Mouse (Mus musculus): ENCODE measurements at regions not wholly inside any gene's neighbourhood (a gene's known extent, or its start where the extent isn't known, plus 50 kb on each side); places are given as distances from the start of the nearest gene placed in this dataset.

DNA sequence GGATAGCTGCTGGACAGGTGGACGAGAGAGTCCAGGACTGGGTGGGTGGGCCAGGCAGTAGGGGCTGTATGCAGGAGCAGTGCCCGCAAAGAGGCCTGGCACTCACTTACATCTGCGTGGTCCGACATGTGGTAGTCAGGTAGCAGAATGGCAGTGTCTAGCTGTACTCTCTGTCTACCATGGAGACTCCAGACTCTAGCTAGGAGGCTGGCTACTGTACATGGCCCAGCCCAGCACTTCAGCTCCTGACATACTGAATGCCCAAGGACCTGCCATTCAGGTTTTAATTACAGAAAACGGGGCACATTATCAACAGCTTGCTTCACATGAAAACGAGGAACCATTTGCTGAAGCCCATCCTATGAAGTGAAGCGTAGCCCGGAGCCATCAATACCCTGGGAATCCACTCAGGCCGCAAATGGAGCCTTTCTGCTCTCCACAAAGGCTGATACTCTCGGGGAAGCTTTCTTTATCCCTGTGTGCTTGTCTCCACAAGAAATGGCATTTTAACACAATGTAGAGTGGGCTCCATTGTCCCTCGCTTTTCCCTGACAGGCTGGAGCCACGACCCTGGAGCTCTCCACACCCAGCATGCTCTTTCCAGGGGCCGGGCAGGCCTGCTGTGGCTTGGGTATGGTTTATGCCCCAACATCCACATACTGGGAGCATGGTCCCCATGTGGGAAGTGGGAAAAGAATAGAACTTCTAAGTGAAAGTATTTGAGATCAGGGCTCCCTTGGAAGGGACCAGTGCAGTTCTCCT, 110.6 kb upstream of the A530016L24Rik start:
- no peak for DNase-seq (ENCODE audit: low spot score)

DNA sequence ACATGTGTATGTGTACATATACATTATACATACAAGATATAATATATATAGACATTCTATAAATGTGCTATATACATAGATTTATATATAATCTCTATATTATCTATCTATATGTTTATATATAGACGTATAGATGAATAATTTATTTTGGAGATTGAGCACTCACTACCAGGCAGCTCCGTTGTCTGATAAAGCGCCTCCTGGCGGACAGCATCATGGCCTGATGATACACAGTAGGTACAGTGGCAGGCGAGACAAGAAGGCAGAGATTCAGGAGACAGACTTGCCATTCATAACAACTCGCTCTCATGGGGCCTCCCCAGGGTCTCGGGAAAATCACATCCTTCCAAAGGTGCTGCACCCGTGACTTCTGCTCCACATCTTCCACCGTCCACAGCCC, 101.4 kb upstream of the A530016L24Rik start:
- no peak for DNase-seq (ENCODE audit: low spot score)

DNA sequence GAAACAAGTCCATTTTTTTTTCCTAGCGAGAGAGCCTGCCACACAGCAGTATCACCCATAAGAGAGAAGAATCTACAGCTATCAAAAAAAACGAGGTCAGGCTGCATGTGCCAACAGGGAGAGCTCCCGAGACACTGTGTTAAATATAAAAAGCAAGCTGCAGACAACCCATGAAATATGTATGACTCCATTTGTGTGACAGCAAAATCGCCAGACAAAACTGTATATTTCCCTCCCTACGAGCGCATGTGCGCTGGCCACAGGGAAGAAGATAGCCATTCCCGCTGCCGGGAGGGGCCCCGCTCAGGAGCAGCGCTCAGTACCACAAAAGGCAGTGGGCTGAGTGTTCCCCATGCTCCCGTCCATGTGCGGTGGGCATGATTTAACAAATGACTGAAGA, 93.3 kb upstream of the A530016L24Rik start:
- no peak for DNase-seq (ENCODE audit: low spot score)

DNA sequence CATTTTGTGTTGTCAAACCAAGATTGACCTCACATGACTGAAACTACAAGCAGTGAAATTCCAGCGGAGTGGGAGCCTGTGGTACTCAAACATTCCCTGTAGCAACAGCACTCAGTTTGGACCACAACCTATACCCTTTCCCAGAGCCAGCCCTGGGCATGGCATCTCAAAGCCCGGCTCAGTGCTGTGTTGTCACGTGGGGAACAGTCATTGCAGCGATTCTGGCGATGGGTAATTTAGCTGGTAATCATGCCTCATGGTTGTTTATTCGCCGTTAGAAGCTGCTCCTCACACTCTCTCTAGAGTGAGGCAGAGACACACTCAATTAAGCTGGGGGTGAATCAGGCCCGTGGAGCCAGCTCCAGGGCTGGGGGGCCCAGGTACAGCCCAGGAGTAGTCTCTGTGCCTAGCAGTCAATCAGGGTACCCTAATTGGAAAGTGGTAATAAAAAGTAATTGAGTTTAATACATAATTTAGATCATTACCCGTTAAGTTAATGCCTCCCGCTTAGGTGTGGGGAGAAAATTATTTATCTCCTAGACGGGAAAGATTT, 85.5 kb upstream of the A530016L24Rik start:
- DNase-seq (ENCODE audit: low spot score) = no peak

DNA sequence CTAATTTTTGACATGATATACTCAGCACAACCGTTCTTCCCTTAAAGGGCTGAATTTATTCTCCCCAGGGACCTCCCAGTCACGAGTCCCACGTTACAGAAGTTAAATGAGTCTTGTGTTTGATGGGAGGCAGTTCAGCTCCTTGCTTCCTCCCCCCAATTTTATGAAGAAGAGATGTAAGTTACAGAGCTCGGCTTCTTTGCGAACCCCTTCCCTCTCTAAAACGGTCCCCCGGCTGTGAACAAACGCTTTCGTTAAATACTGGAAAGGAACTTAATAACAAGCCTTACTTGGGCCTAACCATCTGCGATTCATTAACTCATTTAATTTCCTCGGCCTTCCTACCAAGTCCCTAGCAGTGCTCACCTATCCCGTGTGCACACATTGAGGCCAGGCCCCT, 84.9 kb upstream of the A530016L24Rik start:
- DNase-seq (ENCODE audit: low spot score) = no peak

DNA sequence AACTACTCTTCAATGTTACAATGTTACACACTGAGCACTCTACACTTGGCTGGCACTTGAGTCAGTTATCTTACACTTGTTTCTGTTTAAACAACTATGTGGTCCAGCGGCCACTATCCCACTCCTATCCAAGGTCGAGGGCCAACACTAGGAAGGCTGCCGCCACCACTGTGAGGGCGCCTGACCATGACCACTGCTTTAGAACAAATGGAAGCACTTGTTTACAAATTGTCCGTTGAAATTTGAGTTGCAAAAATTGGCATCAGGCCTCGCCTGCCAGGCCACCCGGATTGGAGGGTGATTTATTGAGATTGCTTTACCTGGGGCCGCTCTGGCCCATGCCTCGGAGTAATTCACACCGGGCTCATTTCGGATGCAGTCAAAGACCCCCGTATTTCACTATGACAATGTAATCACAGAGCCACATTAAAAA, 83.5 kb upstream of the A530016L24Rik start:
- DNase-seq (ENCODE audit: low spot score) = no peak

DNA sequence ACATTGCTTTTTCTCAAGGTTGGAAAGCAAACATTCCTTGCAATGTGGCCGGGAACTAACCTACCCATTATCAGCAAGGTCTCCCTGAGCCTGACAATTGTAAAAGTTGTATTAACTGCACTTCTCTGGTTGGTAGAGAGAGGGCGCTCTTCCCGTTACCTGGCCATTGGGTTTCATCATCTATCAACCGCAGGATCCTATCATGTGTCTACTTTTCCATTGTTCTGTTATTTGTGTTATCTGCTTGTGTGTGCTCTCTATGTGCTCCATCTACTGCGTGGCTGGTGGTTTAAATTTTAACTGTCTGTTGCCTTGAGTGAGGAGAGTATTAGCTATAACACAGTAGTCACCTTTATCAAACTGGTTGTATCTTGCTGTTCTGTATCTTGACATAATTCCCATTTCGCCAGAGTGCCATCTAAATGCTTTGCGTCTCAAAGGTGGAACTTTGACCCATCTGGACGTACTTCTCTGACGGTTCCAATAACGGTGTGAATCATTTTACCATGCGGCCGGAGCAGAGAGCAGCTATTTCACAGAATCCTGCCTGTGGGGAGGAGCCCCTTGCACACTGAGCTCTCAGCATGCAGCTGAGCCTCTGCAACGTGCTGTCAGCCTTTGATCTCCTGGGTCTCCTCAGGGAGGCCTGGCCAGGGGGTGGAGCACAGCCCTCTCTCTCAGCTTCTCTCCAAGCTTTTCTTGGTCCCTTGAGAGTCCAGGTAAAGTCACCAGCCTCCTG, 77.5 kb upstream of the A530016L24Rik start:
- DNase-seq (ENCODE audit: low spot score) = no peak

DNA sequence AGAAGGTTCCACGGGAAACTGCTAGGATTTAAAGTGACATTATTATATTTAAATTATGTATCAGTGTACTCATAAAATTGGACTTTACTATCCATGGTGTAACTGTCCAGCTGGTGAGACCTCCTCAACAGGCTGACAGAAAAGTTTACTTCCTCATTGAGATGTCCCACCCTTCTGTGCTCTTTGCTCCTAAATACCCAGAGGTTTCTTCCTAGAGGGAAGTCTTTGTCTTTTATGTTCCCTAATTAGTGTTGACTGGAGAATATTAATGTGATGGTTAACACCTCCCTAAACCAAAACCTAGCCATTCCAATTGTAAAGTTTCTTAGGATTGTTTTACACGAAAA, 76.9 kb upstream of the A530016L24Rik start:
- no peak for DNase-seq (ENCODE audit: low spot score)

DNA sequence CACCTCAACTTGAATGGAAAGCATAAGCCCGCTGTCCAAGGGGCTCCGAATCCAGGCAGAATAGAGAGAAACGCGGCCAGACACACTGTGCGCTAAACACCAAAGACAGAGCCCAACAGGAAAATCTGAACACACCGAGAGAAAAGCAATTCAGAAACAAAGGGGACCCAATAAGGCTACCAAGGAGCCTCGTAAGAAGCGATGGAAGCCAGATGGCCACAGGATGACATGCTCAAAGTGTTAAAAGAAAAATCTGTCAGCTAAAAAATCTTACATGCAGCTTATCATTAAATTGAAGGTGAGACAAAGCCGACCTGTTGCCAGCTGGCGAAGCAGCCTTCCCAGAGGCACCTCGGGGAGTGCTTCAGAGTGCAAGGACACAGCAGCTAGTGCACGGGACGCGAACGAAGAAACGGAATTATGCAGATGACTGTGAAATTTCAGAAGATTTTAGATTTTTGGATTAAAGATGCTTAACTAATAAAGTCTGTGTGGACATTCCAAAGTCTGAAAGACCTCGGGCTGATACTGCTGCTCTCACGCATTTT, 73.2 kb upstream of the A530016L24Rik start:
- no peak for DNase-seq (ENCODE audit: low spot score)

DNA sequence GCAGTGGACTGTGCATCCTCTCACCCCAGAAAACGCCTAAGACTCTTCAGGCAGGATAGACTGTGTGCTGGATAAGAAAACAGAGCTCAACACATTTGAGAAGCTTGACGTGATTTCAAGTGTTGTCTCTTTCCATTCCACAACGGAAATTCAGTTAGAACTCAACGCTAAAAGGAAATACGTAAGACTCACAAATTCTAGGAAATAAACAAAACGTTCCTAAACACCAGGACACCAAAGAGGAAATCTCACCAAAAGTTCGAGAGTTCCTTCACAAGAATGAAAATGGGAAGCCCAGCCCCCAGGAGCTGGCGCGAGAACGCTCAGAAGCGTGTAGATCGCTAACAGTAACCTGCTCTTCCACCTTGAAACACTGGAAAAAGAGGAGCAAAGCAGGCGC, 72.7 kb upstream of the A530016L24Rik start:
- DNase-seq (ENCODE audit: low spot score) = no peak

DNA sequence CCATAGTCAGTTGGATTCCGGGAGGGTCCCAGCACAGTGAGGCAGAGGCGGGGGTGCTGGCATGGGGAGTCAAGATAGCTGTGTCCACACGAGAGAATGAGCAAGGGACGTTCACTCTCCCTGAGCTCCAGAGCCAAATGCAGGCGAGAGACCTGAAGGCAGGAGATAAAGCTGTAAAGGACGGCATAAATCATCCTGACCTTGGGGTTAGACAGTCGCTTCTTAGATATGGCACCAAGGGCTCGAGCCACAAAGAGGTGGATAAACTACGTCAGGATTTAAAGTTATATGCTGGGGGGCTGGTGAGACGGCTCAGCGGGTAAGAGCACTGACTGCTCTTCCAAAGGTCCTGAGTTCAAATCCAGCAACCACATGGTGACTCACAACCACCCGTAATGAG, 70.6 kb upstream of the A530016L24Rik start:
- DNase-seq (ENCODE audit: low spot score) = no peak

DNA sequence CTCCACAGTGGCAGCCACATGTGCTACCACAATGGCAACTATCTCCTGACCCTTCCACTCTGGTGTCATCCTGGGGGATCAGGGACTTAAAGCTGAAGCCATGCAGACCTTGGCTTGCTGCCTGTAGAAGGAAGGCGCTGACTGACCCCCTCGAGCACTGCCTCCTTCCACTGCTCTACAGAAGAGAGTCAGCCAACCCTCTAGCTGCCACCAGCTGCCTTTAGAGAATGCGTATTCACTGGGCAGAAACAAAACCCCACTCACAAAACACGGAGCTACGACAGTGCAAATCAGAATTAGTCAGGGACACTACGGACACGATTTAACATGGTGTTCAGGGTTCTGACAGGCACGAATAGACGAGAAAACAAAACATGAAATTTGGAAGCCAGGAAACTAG, 67.1 kb upstream of the A530016L24Rik start:
- no peak for DNase-seq (ENCODE audit: low spot score)

DNA sequence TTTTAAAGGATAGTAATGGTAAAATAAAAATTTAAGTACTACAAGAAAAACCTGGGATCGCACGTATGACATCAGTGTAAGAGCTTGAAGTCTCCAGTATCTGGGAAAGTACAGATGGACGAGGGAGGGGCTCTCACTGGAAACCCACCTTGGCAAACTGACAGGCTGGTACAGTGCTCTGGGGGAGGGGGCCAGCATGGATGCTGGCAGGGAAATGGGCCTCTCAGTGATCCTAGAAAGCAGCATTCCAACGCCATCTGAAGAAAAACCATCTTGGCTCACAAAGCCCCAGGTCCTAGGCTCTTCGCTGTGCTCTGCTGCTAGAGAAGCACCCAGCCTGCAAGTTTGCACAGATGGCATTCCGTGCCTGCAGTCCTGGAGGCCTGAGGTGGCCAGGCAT, 65.1 kb upstream of the A530016L24Rik start:
- no peak for DNase-seq (ENCODE audit: low spot score)

DNA sequence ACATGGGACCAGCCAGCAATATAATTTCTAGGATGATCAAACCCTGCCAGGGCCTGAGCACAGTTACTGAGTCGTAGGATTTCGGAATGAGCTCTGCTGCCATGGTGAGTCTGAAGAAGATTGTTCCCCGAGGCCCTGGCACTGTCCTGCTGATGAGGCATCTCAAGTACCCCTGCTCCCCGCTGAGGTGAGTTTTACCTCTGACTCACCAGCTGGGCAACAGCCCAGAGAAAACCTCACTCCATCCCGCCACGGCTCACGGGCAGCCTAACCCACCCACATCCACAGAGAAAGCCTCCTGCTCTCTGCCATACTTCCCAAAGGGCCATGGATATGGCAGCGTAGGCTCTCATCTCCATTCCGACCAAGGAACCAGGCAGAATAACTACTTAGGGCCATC, 62.6 kb upstream of the A530016L24Rik start:
- DNase-seq (ENCODE audit: low spot score) = no peak

DNA sequence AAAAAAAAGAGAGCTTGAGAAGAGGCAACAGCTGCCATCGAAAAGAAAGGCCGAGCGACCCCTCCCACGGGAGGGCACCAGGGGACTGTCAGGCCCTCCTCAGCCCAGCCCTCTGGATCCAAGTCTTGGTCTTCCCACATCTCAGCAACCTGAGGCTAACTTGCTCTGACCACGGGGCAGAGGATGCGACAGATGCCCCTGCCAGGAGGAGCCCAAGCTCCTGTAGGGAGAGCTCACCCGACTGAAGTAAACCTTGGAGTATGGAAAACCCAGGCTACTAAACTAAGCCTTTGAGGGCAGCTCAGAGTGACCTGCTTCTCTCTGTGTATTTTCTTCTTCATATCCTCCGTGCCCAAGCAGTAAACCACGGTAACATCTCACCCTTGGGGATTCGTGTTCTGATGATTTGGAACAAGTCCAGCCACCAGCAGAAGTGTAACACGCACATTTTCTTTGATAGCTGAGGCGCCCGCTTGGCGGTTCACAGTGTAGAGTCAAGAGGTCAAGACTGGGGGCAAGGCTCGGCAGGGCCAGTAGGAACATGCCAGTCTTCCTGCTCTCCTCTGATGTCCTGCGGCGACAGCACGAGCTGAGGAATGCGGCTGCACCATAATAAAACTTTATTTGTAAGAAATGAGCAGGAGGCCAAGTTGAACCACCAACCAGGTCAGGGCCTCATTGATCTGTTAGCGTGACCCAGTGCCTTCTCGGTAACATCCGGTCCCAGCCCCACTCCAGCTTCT, 59.0 kb upstream of the A530016L24Rik start:
- no peak for DNase-seq (ENCODE audit: low spot score)

DNA sequence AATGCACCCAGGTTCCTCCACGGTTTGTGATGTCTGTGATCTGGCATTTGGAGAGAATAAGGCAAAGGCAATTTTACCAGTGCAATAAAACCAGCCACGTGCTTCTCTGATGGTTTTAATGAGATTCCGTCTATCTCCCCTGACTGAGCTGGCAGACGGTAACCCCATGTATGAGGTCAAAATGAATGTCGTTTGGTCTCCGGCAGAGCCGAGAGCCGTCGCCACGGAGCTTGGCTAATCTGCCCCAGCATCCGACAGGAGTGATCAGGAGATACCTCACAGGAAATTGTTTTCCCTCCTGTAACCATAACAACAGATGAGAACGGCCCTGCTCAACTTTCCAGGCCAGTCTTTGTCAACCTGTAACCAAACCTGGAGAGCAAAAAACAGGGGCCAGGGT, 55.9 kb upstream of the A530016L24Rik start:
- DNase-seq (ENCODE audit: low spot score) = no peak

DNA sequence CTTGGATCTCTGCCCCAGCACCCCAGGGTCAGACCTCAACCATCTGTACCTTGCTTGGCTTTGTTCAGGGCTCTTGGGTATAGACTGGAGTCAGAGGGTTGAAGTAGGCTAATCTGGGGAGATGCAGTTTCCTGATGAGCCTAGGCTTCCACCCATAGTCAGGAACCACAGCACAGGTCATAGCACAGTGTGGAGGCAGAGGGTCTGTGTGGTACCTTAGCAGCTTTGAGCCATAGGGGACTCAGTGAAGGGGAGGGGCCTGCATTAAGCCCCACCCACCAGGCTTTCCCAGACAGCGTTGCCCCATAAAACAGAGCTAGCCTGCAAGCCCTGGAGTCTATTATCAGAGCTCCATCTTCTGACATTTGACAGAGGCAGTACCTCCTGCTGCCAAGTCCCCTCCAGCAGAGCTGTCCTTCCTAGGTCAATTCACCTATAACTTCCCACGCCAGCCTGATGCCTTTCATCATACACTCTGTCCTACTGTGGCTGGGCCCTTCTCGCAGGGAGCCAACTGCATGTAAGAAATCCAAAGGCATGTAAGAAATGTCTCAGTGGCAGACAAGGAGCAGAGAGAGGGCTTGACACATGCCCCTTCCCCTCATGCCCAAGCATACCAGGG, 54.5 kb upstream of the A530016L24Rik start:
- DNase-seq (ENCODE audit: low spot score) = no peak

DNA sequence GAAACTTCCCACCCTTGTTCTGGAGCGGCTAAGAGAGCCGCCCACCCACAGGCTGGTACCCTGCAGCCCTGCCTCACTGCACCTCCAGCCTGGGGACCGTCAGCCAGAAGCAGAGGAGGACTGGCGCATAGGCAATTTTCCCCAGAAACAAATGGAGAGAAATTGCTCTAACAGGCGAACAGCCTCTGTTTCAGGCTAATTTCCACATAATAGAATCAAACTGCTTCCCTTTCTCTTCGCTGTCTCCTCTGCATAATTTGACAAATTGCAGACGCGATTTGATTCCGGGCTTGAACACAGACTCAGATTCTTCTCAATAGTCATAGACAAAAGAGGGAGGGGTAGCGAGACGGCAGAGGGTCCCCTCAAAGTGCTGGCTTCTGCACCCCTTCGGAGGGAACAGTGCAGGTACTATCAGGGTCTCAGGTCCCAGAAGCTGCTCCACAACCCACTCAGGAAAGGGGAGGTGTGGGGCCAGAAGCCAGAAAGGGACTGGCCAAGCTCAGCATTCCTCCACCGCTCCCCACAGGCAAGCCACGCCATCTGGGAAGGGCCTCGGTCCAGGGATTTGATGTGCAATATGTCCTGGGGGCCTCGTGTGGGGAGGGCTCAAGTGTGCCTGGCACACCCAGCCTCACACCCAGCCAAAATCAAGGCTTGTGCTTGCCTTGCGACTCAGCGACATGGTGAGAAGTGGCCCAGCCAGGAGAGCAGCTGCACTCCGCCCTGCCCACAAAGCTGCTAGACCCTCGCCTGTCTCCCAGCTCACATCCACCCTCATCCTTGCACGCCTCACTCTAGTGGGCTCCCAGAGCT, 53.7 kb upstream of the A530016L24Rik start:
- DNase-seq (ENCODE audit: low spot score) = peak; percentile 52

DNA sequence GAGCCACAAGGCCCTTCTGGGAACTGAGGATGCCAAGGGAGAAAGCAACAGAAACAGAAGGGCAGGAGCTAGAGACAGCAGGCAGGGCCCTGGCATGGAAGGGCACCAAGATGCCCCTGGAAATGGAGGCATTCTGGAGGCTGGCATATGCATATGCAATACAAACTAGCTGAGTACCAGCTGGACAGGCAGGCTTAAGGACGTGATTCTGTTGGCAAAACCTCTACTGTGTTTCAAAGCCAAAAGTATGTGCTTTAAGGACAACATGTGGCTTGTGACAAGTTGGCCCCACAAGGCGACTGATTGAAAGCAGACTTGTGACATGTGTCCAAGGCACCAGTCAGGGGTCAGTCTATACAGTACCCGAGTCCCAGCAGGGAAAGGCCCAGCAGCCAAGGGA, 52.2 kb upstream of the A530016L24Rik start:
- no peak for DNase-seq (ENCODE audit: low spot score)

DNA sequence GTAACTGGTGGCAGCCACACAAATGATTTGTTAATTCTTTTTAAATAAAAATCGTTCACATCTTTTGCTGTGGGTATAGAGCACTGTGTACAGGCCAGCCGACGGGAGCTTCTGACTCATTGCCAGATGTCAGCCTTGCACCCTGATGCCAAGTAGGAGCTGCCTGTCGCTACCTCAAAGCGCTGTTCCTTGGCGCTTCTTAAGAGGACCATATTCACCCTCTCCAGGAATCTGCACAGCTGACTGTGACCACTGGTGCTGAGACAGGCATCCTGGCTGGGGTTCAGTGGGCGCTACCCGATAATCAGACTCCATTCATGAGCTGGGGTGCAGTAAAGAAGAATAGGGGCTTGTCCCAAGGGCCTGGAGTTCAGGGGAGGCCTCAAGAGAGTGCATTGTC, 51.0 kb upstream of the A530016L24Rik start:
- DNase-seq (ENCODE audit: low spot score) = no peak

Measured in layer of hippocampus, adult 11-12 months (tissue).